Mouse (Mus musculus): Measurements from ENCODE around the gene Fbxl20.
"Not testable (repeated sequence)": the region's sequence is repeated elsewhere in the genome, so short reads cannot be mapped to it uniquely, and the experiment has no call there.

Fbxl20 gene

DNA sequence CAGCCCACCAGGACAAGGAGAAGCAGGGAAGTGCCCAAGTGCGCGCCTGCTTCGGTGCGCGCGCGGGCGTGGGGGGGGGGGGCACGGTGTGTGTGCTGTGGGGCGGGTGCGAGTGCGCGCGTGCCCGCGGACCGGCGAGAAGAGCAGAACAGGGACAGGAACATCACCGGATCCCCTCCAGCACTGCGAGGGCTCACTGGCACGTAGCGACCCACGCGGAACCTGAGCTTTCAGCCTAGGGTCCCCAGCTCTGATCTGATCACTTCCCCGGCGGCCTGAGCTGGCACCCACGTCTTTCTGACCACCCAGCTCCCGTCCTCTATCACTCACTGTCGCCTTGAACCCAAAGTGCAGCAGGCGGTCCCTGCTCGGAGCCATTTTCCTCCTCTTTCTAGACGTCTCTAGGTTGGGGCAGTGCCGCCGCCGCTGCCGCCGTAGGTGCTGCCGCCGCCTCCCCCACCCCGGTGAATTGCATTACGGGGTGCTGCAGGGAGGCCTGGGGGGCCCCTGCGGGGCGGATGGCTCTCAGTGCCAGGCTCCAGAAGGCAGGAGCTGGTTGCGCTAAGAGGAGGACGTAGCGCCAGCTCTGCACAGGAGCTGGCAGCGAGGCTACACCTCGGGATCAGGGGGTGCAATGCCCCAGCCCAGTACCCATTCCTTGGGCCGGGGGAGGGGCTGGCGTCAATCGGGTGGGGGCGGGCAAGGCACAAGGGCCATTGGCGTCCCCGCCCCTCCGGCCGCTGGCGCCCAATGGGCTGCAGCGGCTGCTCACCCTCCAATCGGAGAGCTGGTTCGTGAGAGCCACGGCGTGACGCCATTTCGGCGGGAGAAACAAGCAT is at the start of gene Fbxl20:
Gene Fbxl20 (minus strand): TSS at position 618 of the 839 bp plus-strand sequence.
- peak; percentile 78 for DNase-seq (ENCODE audit: low spot score)

DNA sequence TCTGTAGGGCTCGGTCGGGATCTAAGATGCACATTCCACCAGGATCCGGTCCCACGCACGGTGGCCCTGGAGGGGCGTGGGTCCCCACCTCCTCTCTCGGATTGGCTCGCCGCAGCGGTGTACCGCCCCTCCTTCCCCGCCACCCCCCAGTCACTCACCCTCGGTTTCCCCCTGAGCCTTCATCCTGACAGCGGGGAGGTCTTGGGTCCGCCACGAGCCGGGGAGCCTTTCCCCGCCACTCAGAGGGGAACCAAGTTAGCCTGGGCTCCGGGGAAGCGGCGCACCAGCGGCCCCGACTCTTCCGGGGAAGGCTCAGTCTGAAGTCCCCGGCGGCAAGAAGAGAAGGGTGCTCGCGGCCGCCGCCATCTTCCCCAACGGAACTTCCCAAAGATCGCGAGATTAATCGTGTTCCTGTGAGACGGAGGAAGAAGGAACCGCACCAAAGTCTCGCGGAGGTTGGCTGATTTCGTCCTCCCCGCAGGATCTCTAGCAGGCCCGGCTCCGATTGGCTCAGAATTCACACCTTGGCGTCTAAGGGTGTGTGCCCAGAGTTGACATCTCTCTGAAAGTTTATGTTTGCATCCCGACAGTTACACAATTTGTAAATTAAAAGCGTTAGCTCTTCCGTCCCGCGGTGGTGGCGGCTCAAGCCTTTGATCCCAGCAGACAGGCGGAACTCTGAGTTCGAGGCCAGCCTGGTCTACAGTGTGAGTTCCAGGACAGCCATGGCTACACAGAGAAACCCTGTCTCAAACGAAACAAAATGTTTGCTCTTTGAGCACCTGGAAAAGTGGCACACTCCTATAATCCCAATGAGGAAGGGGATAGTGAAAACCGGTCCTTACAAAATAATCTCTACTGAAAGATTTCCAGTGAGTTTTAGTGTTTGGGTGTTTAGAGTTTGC is 43.0 kb upstream of the Fbxl20 start, which contains the start of gene Med1:
Gene Med1 (minus strand): TSS at position 393 of the 905 bp plus-strand sequence.
- DNase-seq (ENCODE audit: low spot score): peak; percentile 86

DNA sequence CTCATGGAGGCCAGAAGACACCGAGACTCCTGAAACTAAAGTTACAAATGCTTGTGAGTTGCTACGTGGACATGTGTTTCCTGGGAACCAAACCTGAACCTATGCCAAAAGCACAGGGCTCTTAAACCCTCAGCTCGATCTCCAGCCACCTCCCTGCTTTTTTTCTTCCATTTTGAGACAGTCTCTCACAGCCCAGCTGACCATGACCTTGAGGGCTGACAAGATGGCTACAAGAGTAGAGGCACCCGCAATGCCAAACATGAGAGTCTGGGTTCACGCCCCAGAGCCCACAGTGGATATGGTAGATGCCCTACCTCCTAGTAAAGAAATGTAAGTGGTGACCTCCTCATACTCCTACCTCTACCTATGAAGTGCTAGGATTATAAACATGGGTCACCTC is 40.6 kb upstream of the Fbxl20 start:
- DNase-seq (ENCODE audit: low spot score): no peak

DNA sequence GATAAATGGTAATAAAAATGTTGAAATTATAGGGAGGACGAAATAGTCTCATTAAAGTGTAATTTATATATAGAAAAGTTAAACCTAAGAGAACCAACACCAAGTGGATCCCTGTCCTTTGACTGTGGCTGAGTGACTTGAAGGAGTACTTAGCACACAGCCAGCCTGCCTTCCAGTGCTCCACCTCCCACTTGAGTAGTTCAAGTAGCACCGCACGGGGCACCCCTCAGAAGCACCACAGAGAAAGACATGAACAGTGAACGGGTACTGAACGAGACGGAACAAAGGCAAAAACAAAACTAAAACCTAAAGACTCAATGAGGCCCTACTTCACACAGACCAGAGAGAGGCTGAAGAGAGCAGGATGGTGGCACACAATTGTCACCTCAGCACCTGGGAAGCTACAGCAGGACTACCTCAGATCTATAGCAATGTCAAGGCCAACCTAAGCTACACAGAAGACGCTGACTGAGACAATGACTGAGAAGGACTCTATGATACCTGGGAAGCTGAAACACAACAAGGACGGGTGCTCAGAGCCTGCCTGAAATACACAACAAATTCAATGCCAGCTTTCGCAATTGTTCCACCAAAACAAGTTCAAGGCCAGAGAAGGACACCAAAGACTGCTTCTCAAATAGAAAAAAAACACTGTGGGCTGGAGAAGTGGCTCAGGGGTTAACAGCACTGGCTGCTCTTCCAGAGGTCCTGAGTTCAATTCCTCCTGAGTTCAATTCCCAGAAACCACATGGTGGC is 37.6 kb upstream of the Fbxl20 start:
- DNase-seq (ENCODE audit: low spot score): no peak

DNA sequence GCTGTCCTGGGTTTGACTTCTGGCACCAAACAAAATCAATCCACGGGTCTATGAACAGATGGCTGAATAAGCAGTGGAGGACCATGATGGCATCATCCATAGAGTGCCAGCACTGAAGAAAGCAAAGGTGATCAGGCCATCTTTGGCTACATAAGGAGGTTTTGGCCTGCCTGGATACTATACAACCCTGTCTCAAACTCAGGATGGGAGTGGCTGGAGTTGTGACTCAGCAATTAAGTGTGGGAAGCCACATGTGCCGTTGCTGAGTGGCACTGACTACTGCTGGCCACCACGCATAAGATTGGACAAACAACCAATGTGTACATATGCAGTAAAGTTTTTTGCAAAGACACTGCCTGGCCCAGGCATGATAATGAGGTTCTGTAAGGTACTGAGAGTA is 31.9 kb upstream of the Fbxl20 start:
- DNase-seq (ENCODE audit: low spot score): not testable (repeated sequence)

DNA sequence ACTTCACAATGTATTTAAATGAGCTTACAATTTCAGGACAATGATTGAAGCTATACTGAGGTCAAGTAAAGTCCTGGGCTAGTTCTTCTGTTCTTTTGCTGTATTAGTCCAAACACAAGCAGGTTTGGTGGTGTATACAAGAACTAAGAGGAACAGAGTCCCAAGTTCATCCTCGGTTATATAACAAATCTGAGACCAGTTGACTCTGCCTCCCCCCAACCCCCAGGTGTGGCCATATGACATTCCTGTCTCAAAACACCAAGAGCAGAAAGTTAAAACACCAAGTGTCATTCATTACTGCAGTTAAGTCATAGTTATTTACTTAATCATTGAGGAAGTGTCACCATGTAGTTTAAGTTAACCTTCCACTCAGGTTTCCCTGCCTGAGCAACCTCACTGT is 18.2 kb upstream of the Fbxl20 start:
- no peak for DNase-seq (ENCODE audit: low spot score)

DNA sequence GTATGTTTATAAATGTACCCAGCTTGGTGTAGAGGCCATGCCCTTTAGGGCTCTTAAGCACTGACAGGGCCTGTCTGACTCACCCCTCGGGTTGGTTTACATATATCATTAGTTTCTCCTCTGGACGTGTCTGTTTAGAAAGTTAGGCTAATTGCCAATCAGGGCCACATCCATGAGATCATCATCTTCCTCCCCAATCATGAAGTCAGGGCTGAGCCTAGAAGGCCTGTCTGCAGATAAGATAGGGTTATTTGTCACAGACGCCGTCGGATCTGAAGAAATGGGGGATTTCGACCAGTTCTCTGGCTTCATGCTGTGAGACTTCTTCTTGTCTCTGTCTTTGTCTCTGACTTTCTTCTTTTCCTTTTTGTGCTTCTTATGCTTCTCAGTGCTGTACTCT is 4.9 kb upstream of the Fbxl20 start:
- DNase-seq (ENCODE audit: low spot score): no peak

DNA sequence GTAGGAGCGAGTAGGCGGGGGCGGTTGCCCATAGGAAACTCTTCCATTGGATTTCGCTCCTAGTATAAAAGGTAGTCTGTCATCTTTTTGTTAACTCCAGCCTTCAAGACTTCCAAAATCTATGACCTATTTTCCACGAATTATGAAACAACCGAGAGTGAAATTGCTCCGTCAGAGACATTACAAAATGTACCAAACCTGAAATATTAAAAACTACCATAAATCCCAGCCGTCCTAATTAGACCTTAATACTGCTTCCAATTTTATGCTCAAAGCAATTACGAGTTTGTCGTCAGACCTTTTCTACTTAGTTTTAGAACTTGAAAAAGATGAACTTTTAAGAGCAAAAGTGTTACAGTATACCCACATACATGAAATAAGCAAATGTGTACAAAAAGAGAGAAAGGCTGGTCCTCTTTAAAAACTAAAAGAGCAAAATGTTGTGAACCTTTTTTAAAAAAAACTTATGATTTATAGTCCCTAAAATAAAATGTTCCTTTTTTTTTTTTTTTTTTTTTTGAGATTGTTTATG is 488 bp upstream of the Fbxl20 start:
- no peak for DNase-seq (ENCODE audit: low spot score)

DNA sequence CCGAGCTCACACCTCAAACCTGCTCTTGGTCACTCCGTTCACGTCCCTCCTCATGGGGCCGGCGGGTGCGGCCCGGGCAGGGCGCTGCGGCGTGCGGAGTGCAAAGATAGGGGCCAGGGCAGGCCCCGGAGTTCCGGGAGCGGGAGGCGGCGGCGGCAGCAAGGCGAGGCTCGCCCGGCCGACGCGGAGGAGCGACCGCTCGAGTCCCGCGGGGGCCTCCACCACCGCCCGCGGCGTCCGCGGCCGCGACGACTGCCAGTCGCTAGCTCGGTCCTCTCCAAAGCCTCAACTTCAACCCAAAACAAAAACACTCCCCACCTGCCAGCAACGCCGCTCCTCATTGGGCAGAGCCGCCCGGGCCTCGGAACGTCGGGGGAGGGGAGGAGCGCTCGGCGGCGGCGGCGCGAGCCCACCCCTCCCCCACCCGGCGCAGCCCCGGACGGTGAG is 876 bp downstream of the Fbxl20 start:
- DNase-seq (ENCODE audit: low spot score): peak; percentile 83

DNA sequence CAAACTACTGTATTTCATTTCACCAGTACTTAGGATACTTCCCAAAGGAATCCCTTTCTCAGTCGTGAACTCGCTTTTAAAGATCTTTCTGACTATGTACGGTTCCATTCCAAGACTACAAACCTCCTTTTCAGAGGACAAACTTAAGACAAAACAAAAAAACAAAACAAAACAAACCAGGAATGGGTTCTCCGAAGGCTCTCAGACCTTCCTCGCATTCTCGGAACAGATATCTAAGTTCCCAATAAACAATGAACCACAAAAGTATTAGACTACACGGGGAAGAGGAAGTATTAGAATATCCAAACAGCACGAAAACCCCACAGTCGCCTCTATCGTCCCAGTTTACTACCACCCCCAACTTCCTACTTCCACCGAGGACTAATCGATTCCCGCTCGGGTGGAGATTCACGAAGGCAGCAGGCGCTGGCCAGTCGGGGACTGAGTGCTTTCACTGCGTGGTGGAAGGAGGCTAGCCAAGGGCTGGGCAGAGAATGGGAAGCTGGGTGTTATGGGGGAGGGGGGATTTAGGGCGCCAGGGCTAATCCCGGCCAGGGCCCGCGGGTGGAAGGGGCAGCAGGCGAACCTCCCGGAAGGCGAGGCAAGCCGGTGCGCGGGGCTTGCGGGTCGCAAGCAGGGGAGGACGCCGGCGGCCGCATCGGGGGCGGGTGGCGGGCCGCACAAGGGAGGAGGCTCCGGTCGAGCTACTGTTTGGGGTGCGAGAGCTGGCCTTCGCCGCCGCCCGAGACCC is 1.5 kb downstream of the Fbxl20 start:
- DNase-seq (ENCODE audit: low spot score): no peak

DNA sequence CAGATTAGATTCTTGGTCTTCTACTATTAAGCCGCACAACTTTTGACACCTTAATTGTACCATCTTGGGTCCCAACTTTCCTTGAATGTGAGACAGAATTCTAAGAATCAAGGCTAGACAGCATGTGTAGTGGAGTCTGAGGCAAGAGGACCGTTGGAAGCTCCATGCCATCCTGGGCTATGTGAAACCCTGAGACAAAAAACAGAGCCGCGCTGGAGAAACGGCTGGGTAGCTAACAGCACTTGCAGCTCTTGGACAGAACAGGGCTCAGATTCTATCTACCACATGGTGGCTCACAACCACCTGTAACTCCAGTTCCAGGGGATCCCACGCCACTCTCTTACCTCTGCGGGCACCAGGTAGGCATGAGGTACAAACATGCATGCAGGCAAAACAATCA is 4.3 kb downstream of the Fbxl20 start:
- DNase-seq (ENCODE audit: low spot score): no peak

DNA sequence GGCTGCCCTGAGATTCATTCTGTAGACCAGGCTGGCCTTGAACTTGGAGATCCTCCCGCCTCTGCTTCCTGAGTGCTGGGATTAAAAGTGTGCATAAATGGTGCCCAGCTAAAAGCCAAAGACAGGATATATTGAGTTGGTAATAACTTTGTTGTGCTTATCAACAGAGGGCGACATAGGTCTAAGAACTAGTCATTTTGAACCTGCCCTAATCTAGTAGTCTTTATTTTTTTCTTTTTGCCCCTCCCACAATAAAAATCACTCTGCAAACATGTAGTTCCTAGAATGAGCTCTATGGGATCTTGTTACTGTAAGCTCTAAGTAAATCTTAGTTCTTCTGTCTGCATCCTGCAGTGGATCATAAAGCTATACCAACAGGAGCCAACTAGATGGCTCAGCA is 7.7 kb downstream of the Fbxl20 start:
- no peak for DNase-seq (ENCODE audit: low spot score)

DNA sequence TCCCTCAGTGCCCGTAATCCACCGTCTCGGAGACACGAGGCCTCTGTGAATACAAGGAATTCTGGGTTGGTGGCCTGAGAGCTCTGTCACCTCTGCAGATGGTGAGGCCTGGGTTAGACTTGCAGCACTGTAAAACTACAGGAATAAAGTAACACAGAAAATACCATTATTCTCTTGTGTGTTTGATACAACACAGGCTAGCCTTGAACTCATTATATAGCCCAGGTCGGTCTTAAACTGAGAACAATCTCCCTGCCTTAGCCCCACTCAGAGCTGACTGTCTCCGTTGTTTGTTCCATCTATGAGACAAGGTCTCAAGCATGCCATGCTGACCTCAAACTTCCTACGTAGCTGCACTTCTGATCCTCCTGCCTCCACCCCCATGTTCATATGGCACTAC is 11.3 kb downstream of the Fbxl20 start:
- no peak for DNase-seq (ENCODE audit: low spot score)

DNA sequence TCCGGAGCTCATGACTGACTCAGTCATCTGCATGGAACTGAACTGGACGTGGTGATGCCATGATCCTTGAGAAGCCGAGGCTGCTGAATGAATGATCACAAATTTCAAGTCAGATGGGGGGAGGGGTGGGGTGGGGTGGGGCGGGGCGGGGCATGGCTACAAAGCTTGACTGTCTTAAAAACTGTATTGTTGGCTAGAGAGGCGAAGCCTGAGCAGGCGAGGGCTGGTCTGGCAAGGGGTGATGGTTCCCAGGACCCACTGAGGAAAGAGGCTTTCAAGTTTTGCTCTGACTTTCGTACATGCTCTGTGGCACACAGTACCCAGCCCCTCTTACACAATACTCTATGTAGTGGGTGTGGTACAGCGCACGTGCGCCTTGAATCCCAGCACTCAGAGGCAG is 12.4 kb downstream of the Fbxl20 start:
- no peak for DNase-seq (ENCODE audit: low spot score)

DNA sequence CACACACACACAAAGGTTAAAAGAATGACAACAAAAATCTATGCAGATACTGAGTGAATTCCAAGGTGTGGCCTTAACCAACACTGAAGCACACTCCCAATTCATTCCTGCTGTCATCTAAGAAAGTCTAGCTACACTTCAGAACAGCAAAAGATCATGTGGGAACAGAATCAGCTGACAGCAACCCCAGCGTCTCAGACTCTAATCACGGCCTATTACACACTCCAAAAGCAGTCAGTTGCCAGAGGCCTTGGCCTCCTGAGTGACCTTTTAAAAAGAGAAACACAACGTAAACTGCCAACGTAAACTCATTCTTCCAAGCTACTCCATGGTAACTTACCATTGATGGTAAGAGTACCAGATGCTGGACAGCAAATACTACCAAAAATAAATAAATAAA is 15.3 kb downstream of the Fbxl20 start:
- DNase-seq (ENCODE audit: low spot score): no peak

DNA sequence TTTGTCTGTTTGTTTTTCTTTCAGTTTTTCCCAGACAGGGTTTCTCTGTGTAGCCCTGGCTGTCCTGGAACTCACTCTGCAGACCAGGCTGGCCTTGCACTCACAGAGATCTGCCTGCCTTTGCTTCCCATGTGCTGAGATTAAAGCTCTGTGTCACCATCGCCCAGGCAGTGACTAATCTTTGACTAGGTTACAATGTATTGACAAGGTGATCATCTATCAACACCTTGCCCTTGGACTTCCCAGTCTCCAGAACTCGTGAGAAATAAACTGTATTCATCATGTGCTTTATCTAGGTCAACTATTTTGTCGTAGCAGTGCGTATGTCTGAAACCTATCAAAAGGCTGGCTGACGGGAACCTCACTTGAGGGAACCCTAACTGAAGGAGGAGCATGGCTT is 26.8 kb downstream of the Fbxl20 start:
- no peak for DNase-seq (ENCODE audit: low spot score)

DNA sequence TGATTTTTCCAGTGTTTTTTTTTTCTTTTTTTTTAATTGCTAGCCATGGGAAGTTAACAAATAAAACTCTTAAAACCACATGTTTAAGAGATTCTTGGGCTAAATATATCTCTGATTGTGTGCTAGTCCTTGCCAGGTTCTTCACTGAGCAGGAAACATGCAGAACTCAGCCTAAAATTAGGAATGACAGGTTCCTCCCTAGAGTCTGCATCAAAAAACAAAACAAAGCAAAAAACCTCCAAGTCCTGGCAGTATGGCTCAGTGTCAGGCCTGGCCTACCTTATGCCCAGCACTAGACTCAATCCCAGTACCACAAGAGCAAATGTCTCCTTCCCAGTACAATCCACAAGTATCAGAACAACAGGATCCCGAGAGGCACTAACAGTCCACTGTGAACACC is 35.8 kb downstream of the Fbxl20 start:
- DNase-seq (ENCODE audit: low spot score): no peak

DNA sequence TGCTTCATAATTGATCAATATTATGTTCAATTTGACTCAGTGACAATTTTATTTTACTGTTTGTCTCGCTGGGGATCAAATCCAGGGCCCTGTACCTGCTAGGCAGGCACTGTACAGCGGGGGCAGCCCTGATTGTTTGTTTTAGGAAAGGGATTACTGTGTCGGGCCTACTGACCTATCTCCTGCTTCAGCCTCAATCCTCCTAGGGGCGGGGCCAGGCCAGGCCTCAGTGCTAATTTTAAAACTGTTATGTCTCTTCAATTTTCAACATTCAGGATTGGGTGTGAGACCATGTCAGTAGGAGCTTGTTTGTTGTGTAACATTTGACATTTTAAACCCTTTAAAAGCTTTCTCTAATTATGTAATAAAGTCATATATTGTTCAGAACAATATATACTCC is 36.7 kb downstream of the Fbxl20 start:
- no peak for DNase-seq (ENCODE audit: low spot score)

DNA sequence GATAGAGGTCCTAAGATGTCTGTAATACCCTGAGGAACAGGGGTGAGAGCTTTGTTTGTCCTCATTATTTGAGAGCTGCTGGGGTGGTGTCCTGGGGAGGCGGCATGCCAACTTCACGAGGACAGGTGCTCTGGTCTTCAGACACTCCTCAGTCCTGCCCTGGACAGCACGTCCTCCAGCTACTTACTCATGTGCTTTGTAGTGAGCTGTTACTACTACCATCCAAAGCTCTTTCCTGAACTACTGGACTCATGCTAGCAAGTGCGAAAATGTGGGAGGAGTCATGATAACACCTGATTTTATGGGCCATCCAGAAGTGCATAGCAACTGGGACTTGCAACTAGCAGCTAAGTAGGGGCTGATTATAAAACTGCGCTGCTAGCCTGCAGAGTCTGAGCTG is 40.5 kb downstream of the Fbxl20 start:
- no peak for DNase-seq (ENCODE audit: low spot score)

DNA sequence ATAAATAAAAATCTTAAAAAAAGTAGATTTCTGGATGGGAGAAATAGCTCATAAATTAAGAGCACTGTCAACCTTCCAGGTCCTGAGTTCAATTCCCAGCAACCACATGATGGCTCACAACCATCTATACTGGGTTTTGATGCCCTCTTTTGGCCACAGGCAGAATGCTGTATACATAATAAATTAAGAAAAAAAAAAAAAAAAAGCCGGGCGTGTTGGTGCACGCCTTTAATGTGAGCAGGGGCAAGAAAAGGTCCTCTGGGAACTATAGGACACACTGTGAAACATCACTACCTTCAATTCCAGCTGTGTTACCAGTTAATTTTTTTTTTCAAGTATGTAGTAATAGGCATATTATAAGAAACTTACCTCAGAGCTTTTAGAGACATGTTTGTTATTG is 48.9 kb downstream of the Fbxl20 start:
- no peak for DNase-seq (ENCODE audit: low spot score)

DNA sequence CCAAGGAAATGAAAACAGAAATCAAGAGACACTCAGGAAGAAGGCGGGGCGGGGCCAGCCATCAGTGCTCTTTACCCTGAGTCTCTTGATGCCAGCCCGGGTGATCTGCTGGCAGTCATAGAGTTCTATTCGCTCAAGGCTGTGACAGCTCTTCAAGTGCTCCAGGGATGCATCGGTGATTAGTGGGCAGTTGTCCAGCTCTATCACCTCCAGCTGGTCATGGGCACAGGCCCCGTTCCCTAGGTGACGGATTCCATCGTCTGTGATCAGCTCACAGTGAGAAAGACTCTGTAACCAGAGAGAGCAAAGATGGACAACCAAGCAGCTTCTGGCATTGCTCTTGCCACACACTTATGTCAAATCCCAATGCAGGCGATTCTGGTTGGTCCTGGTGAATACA is 59.6 kb downstream of the Fbxl20 start:
- DNase-seq (ENCODE audit: low spot score): no peak
